Mouse (Mus musculus): ENCODE measurements around the gene Gm9112. TPM values are rescaled to one million over a fixed set of nuclear protein-coding genes. Genes with fewer than 3 reads are reported as not detected.
"Not testable (repeated sequence)": the region's sequence is repeated elsewhere in the genome, so short reads cannot be mapped to it uniquely, and the experiment has no call there.

The Gm9112 gene
- not detected for total RNA-seq (2022)

- not testable (repeated sequence) for DNase-seq (ENCODE audit: low spot score in 2 of 2)
Measured at GRCm38 (mm10) chrX:102707535-102707934, at the start of gene Gm9112, which contains the start of gene Dmrtc1b. Gm9112 (minus strand) TSS chrX:102707635. Dmrtc1b (plus strand) TSS chrX:102707865.

DNA sequence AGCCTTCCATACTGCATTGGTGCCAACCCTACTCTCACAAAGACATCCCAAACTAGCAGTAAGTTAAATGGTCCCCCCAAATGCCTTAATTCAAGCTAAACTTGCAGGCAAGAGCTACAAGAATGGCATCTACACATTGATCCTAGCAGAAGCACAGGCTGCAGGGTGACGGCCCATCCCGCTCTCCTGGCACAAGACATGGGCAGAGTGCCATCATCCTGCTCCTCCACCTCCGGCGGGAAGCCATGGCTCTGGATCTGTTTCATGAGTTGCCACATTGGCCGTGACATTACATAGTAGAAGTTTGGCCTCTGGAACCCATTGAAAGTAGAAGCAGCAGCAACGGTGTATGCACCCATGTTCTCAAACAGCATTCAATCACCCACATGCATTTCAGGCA is 16.8 kb upstream of the Gm9112 start:
- not testable (repeated sequence) for DNase-seq (ENCODE audit: low spot score in 2 of 2)

DNA sequence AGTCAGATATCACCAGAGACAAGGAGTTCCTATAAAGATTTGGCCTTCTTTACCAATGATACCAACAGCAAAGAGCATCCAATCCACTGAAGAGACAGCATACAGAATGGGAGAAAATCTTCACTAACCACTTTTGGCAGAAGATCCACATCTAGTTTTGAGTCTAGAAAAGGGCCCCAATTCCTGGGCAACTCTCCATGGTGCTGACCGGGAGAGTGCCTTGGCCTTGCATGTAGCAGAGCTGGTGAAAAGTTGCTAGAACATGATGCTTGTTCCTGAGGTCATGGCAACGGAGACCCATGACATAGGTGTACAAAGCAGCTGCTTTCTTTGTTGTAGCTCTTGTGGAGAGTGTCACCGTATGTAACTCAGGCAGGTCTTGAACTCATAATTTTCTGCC is 6.8 kb downstream of the Gm9112 start:
- not testable (repeated sequence) for DNase-seq (ENCODE audit: low spot score in 2 of 2)

DNA sequence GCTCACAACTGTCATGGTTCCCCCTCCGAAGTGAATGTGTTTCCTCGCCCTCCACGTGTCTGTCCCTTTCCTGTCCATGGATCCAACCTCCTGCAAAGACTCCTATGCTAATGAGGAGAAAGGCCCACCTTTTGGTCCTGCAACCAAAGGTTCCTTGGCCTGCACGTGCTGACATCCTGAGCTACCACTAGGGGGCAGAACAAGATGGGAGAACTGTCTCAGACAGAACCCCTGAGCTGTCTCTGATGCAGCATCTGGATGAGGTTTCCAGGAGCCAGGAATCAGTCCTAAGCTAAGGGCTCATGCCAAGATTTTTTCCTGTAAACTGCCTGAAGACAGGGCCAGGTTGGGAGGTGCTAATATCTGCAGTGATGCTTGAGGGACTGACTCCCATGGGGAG is 18.2 kb downstream of the Gm9112 start:
- DNase-seq (ENCODE audit: low spot score in 2 of 2): peak; percentile 3 to 17

DNA sequence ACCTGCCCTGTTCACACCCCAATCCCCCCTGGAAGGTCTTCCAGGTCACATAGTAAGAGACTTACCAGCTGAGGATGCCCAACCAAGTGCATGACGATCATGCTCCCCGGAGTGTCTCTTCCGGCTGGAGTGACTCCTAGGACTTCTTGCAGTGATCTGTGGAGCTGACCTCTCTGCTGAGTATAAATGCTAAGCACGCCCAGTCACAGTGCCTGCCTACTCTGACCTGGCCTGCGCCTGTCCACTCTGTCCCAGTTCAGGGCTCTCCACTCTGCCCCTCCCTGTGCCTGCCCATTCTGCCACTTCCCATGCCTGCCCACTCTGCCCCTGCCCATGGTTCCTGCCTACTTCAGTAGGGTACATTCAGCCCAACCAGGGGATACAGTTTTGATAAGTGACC is 20.6 kb downstream of the Gm9112 start, which contains the start of gene Gm3880:
TSS of gene Gm3880 (minus strand) at position 101 of the 400 bp plus-strand sequence.
- DNase-seq (ENCODE audit: low spot score in 2 of 2): not testable (repeated sequence)

DNA sequence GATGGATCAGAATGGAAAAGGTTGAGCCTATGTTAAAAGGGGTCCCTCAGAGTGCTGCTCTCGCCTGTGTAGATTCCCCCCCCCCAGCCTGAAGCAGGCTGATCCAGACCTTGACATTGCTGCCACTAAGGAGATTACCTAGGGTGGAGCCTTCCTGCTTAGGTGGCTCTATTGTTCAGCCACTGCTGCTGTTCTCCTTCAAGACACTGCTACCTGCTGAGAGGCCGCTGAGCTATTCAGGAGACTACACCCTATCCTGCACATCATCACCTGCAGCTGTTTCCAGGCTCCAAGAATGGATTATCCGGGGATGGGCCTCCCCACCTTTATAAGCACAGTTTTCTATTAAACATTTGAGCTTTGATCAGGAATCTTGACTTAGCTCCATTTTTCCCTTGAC is 22.7 kb downstream of the Gm9112 start:
- not testable (repeated sequence) for DNase-seq (ENCODE audit: low spot score in 2 of 2)

DNA sequence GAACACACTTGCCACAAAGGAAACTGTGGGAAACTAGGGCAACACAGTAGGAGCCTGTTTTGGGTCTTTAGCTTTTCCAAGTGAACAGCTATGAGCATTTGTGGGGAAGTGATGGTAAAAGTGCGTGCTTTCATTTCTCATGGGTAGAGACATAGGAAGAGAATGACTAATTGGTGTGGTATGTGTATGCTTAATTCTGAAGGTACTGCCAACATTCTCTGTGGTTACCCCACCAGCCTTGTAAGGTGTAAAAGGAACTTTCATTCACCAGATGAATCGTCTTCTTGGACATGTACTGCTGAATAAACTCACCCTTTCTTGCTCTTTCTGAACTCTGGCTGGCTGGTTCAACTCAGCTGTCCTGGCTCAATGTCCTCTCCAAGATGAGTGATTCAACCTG is 40.8 kb downstream of the Gm9112 start:
- DNase-seq (ENCODE audit: low spot score in 2 of 2): no peak

DNA sequence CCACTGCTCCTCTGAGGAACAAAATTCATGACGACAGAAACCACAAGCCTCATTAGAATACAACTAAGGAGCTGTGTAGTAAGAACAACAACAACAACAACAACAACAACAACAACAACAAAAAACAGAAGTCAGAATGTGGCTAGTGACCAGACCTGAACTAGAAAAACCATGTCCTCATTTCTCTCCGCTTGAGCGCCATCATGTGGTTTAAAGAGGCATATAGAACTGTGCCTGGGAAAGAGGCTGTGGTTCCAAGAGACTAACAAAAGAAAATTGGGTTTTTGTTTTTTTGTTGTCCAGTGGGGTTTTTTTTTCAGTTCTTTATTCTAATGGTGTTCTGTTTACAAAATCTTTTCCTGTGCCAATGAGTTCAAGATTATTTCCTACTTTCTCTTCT is 46.7 kb downstream of the Gm9112 start:
- peak in 1 of 2 experiments; percentile 11 for DNase-seq (ENCODE audit: low spot score in 2 of 2)

Other genes with a start within 250 kb of the Gm9112 start
- gene Hdac8, start 202.3 kb downstream of the Gm9112 start, total RNA-seq (2022): 10 to 100 TPM; 17.7 to 24.6 (median 19.8) TPM
- gene Phka1, start 63.4 kb downstream of the Gm9112 start, total RNA-seq (2022): 10 to 100 TPM; 22.4 to 27.3 (median 24.1) TPM
- gene Gm3880, start 20.7 kb downstream of the Gm9112 start, total RNA-seq (2022): not detected
- gene Dmrtc1b, start 230 bp upstream of the Gm9112 start, total RNA-seq (2022): not detected
- gene Dmrtc1c1, start 95.3 kb upstream of the Gm9112 start, total RNA-seq (2022): not detected
- not detected for gene Dmrtc1c2, start 147.0 kb upstream of the Gm9112 start, total RNA-seq (2022)
- not detected for gene 1700031F05Rik, start 160.3 kb upstream of the Gm9112 start, total RNA-seq (2022)
- gene Dmrtc1a, start 201.1 kb upstream of the Gm9112 start, total RNA-seq (2022): 1 to 10 TPM; 6.2 to 7.4 (median 6.8) TPM
- gene 1700011M02Rik, start 201.3 kb upstream of the Gm9112 start, total RNA-seq (2022): not detected
- not detected for gene 1700018G05Rik, start 220.7 kb upstream of the Gm9112 start, total RNA-seq (2022)

Data from layer of hippocampus, adult 8-10 months (tissue).